Mouse (Mus musculus): Measurements from ENCODE around the gene Brd9. TPM values are rescaled to one million over a fixed set of nuclear protein-coding genes. Genes with fewer than 3 reads are reported as not detected.

Brd9 gene
- polyA plus RNA-seq, 1 experiment from 2014 or later: 37.5 TPM

Small RNA genes lying within 50 kb of the gene (microRNA-seq; reads per million reads assigned to microRNA genes)
- not detected for gene Gm25197

Other genes starting within 250 kb of the Brd9 start
- not detected in 2 replicates for gene Slc6a19, start 232.9 kb upstream of the Brd9 start, polyA plus RNA-seq (2015; fragmentation: Nextera tagmentation; extraction: Ambion mirVana)
- 37.1 and 37.7 TPM in 2 replicates for gene Slc12a7, start 204.7 kb upstream of the Brd9 start, polyA plus RNA-seq (2015; fragmentation: Nextera tagmentation; extraction: Ambion mirVana)
- gene Nkd2, start 90.2 kb upstream of the Brd9 start, polyA plus RNA-seq (2015; fragmentation: Nextera tagmentation; extraction: Ambion mirVana): 3.0 and 3.6 TPM in 2 replicates
- 22.0 and 25.4 TPM in 2 replicates for gene Trip13, start within 50 bp of the Brd9 start, polyA plus RNA-seq (2015; fragmentation: Nextera tagmentation; extraction: Ambion mirVana)
- gene Zdhhc11, start 26.0 kb downstream of the Brd9 start, polyA plus RNA-seq (2015; fragmentation: Nextera tagmentation; extraction: Ambion mirVana): not detected in 2 replicates
- 4.1 and 5.6 TPM in 2 replicates for gene Tppp, start 71.6 kb downstream of the Brd9 start, polyA plus RNA-seq (2015; fragmentation: Nextera tagmentation; extraction: Ambion mirVana)
- 8.8 and 9.3 TPM in 2 replicates for gene Cep72, start 124.5 kb downstream of the Brd9 start, polyA plus RNA-seq (2015; fragmentation: Nextera tagmentation; extraction: Ambion mirVana)
- gene Slc9a3, start 183.6 kb downstream of the Brd9 start, polyA plus RNA-seq (2015; fragmentation: Nextera tagmentation; extraction: Ambion mirVana): 0.09 TPM in 1 of 2 replicates, not detected in the other

Data from heart, embryonic 15.5 days (tissue).